Comparison of ENCODE assay signal across 26 mouse cellular contexts in genomic region chr13:30034540-30034939, GRCm38 (mm10). TPM values are rescaled to one million over a fixed set of nuclear protein-coding genes. Genes with fewer than 3 reads are reported as not detected.
DNase-seq lines count a peak whose midpoint lies in the region; ATAC-seq lines count a peak whose summit lies in the region.
"Had no signal": no experiment of that assay in that cellular context is flagged by ENCODE, and none has a peak within 500 bp of the region (broad histone marks: within the 10 kb centered on the region; RNA-seq: fewer than 3 reads in every experiment).

No protein-coding gene starts in this region.

- peak; percentile 33 for DNase-seq in heart, adult 11 months
- no peak for DNase-seq in heart, adult 8-10 months (ENCODE audit: low spot score)
- peak; percentile 56 for DNase-seq in induced T-regulatory cell, adult 2 months (ENCODE audit: low read depth)
- DNase-seq in cerebellum, adult 11-12 months: no peak
- no peak for DNase-seq in embryo, embryonic 10.5 days (ENCODE audit: low spot score)
- DNase-seq: adrenal gland, adult 8-10 months; adrenal gland, postnatal 25 days; cerebellum, adult 2 months; cerebellum, adult 9-11 months; cerebellum, postnatal 25 days; embryo, embryonic 11 days; forebrain, postnatal 0 days; gastrocnemius, adult 2 months; gastrocnemius, postnatal 14 days; heart, adult 2 months had no signal

- H3K36me3 ChIP-seq in forebrain, embryonic 12.5 days (replicated peaks): no peaks in the 10 kb centered on the region
- H3K36me3 ChIP-seq: embryonic facial prominence, embryonic 10.5 days; embryonic facial prominence, embryonic 13.5 days; hindbrain, embryonic 12.5 days; hindbrain, embryonic 15.5 days had no signal

- WGBS in forebrain, embryonic 12.5 days: 91% methylated on average over 5 of the region's 5 CpGs

- H3K9me3 ChIP-seq in forebrain, embryonic 12.5 days: no peaks in the 10 kb centered on the region
- H3K9me3 ChIP-seq: embryonic facial prominence, embryonic 10.5 days; embryonic facial prominence, embryonic 13.5 days; forebrain, embryonic 13.5 days; hindbrain, embryonic 12.5 days; hindbrain, embryonic 15.5 days had no signal

- H3K27ac ChIP-seq in forebrain, embryonic 12.5 days: no peak overlapping the region
- H3K27ac ChIP-seq: embryonic facial prominence, embryonic 10.5 days; embryonic facial prominence, embryonic 13.5 days; forebrain, embryonic 13.5 days; gastrocnemius, adult 2 months; heart, adult 2 months; hindbrain, embryonic 12.5 days; hindbrain, embryonic 15.5 days had no signal

- ATAC-seq in megakaryocyte progenitor cell, adult 5-6 weeks (replicated peaks; ENCODE audit: poor library complexity): peak; percentile 88
- ATAC-seq in forebrain, embryonic 12.5 days (ENCODE audit: low FRiP score): no peak
- ATAC-seq: activated CD4-positive, CD25-positive, alpha-beta regulatory T cell, adult 4 months; forebrain, embryonic 13.5 days; forebrain, postnatal 0 days; intestine, embryonic 16.5 days had no signal

- no peak overlapping the region for H3K4me2 ChIP-seq in forebrain, embryonic 12.5 days
- H3K4me2 ChIP-seq: embryonic facial prominence, embryonic 13.5 days; forebrain, embryonic 13.5 days; heart, embryonic 11.5 days; hindbrain, embryonic 12.5 days; hindbrain, embryonic 15.5 days had no signal

- H3K4me1 ChIP-seq in forebrain, embryonic 12.5 days: no peaks in the 10 kb centered on the region
- H3K4me1 ChIP-seq: embryonic facial prominence, embryonic 10.5 days; embryonic facial prominence, embryonic 13.5 days; forebrain, embryonic 13.5 days; hindbrain, embryonic 12.5 days; hindbrain, embryonic 15.5 days had no signal

- no peaks in the 10 kb centered on the region for H3K27me3 ChIP-seq in forebrain, embryonic 12.5 days
- H3K27me3 ChIP-seq: embryonic facial prominence, embryonic 13.5 days; forebrain, embryonic 13.5 days; hindbrain, embryonic 12.5 days; hindbrain, embryonic 15.5 days had no signal

- no peak overlapping the region for H3K9ac ChIP-seq in forebrain, embryonic 12.5 days
- H3K9ac ChIP-seq: embryonic facial prominence, embryonic 13.5 days; forebrain, embryonic 13.5 days; forebrain, postnatal 0 days; hindbrain, embryonic 12.5 days; hindbrain, embryonic 15.5 days had no signal

- no peak overlapping the region for H3K4me3 ChIP-seq in forebrain, embryonic 12.5 days (replicated peaks)
- H3K4me3 ChIP-seq: embryonic facial prominence, embryonic 10.5 days; embryonic facial prominence, embryonic 13.5 days; erythroblast, embryonic 14.5 days; forebrain, embryonic 13.5 days; gastrocnemius, adult 2 months; heart, adult 2 months; hindbrain, embryonic 12.5 days; hindbrain, embryonic 15.5 days had no signal

RNA-seq across cellular contexts. Expression of gene E2f3, which starts 48.7 kb away (rescaled TPM):
- 1 to 10 TPM; 4.8 to 8.6 (median 6.5) TPM for total RNA-seq in heart, adult 8-10 months (2022)
- 16.9 and 17.8 TPM in 2 replicates for total RNA-seq in megakaryocyte progenitor cell, adult 5-6 weeks (2015)
- 11.8 and 12.4 TPM in 2 replicates for total RNA-seq in megakaryocyte progenitor cell, adult 5-6 weeks (2017)
- 20.9 and 23.1 TPM in 2 replicates for polyA plus RNA-seq in forebrain, embryonic 12.5 days (2016; fragmentation: Nextera tagmentation; extraction: Ambion mirVana)

Comparison
In these comparisons a context has a peak if more than half of its experiments do, and no peak if none do; other contexts are left out.
1. DNase-seq: peak in heart, adult 11 months (single experiment) and induced T-regulatory cell, adult 2 months (single experiment); none in heart, adult 8-10 months (single experiment), cerebellum, adult 11-12 months (single experiment) and embryo, embryonic 10.5 days (single experiment).